Mouse (Mus musculus): ENCODE results near the gene Rpusd3.

The Rpusd3 gene

DNA sequence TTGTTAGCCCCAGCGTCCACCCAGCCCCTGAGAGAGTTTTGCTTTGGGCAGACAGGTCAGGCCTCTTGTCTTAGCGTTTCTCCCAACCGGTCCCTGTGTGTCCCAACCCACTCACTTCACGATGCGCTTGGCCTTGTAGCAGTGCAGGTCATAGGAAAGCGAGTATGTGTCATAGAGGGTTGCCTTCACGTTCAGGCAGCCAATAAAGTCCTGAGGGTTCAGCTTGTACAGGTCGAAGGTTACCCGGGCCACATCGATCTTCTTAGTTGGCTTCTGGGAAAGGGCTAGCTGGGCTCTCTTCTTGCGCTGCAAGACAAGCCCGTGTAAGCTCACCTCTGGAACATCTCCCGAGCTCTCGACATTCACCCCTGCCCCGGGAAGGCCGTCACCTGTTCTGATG, 8.9 kb upstream of the Rpusd3 start:
- DNase-seq, result no peak

GRCm38 (mm10) chr6:113427397-113427796, 8.3 kb upstream of the Rpusd3 start:
- no peak for DNase-seq

DNA sequence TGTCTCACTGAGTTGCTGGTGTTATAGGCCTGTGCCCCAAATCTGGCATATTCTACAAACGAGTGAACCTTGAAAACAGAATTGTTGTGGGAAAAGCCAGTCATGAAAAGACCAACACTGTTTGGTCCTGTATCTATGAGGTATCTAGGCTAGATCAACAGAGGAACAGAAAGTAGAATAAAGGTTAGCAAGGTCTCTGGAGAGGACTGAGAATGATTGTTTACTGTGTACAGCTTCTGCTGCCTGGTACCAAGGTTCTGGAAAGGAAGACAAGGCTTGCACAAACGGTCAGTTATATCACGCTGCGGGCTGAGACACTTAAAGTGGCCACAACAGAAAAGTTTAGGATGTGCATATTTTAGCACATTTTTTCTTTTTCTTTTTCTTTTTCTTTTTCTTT, 7.6 kb upstream of the Rpusd3 start:
- no peak for DNase-seq

GRCm38 (mm10) chr6:113424187-113424586, 5.0 kb upstream of the Rpusd3 start:
- no peak for DNase-seq

GRCm38 (mm10) chr6:113423000-113423399, 3.9 kb upstream of the Rpusd3 start:
- DNase-seq, result no peak

DNA sequence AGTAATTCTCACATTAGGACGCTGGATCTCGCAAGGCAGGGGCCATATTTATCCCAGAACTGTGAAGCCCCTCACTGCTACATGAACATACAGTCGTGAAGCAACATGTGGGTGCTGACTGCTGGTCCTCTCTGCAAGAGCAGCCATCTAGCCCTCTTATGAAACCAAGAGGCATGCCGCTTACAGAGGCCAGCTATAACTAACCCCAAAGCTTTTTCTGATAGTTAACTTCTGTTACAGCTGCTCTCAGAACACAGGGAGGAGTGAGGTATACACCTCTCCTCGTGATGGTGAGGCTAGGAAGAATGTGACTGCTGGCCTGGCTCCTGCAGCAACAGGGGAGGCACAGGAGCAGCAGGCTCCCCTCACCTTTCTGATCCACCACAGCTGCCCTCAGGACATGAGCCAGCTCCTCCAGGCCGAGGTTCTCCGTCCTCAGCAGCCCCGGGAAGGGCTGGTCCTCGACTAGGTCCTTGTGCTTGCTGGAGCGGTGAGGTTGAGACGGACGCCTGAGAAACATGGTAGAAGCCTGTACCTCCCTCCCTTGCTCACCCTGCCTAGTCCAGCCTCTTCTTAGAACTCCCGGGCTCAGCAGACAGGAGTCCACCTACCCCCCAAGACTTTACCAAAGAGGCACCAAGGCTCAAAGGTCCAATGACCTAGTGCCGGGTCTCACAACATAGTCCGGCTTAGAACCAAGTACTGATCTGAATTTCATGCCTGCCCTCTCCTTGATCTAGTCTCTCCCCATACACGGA, 520 bp downstream of the Rpusd3 start:
- DNase-seq, result no peak

DNA sequence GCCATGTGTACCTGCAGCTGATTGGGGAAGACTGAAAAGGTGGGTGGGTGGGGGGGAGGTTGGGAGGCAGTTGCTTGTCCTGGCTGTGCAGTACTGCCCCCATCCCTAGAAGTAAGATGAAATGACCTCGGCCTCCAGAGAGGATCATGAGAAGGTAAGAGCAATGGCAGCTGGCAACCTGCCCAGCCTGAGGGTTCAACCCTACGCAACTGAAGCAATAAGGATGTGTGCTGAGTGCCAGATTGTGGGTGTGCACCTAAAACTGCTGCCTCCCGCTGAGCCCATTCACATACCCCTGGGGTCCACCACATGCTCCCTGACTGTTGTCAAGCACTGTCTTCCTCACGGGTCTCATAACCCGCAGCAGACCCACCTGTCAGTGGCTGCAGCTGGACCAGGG, 2.7 kb downstream of the Rpusd3 start:
- no peak for DNase-seq

GRCm38 (mm10) chr6:113410001-113410400, 9.1 kb downstream of the Rpusd3 start:
- DNase-seq, result no peak

DNA sequence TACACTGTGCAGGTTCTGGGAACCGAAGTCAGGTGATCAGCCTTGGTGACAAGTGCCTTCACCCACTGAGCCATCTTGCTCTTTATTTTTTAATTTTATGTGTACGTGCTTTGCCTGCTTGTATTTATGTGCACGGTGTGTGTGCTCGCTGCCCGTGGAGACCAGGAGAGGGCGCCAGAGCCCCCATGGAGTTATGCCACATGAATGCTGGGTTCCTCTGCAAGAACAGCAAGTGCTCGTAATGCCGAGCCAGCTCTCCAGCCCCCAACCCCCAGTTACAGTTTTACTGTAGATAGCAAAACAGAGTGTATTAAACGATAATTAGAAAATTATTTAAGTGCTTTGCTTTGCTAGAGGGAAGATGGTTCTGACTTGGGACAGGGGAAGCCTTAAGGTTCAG, 12.5 kb downstream of the Rpusd3 start:
- no peak for DNase-seq

DNA sequence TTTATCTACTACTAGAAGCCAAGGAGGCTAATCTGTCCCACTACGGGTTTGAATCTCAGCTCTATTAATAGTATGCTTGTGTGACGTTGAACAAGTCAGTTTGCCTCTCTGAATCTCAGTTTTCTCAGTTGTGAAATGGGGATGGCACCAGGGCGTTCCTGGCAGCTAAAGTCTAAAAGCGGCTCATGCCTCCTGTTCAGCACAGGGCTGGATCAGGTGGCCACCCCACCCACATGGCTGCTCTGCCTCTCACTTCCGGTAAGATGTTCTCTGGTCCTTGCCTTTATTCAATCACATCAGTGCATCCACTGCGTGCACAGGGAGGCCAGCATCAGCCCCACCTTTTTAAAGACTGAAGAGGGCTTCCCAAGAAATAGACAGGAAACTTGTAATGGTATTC, 13.7 kb downstream of the Rpusd3 start:
- DNase-seq, result peak; percentile 74

DNA sequence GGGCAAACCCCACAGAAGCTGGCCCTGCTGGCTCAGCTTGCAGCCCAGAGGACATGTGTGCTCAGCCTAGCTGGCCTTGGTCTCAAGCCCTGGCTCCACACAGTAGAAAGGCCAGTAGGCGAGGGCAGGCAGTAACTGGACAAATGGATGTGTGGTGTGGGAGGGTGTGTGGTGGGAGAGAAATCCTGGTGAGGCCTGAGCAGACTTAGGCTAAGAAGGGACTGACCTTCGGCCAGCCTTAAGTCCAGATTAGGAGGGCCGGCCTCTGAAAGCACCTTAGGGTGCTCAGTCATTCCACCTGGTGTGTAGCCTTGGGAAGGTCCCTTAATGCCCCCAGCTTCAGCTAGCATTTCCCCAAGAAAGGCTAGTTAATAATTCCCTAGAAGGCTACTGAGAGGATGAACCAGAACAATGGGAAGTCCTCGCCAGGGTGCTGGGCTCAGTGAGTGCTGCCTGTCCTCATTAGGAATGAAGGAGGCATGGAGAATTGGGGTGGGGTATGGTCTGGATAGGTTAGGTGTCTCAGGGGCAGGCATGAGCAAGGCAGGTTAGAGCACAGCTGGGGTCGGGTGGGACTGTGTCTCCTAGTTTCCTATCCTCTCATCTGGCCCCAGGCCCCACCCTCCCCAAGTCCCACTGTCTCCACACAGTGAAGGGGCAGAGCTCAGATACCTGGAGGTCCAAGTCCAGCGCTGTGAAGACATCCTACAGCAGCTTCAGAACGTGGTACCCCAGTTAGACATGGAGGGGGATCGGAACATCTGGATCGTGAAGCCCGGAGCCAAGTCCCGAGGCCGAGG, 14.3 kb downstream of the Rpusd3 start:
- no peak for DNase-seq

DNA sequence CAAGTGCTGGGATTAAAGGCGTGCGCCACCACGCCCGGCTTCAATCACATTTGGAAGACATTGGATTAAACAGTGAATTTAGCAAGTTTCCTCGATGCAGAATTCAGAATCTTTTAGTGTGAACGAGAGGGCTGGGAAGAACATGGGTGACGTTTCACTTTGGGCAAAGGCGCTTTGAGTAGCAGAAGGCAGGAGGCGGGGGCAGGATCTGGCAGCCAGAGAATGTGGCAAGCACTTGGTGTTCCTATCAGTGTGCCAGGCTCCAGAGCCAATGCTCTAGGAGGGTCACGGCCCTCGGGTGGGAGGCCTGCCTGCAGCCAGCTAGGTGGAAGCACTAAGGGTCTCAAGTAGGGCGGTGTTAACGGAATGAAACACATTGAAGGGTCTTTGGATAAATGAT, 17.0 kb downstream of the Rpusd3 start:
- DNase-seq, result peak; percentile 76

DNA sequence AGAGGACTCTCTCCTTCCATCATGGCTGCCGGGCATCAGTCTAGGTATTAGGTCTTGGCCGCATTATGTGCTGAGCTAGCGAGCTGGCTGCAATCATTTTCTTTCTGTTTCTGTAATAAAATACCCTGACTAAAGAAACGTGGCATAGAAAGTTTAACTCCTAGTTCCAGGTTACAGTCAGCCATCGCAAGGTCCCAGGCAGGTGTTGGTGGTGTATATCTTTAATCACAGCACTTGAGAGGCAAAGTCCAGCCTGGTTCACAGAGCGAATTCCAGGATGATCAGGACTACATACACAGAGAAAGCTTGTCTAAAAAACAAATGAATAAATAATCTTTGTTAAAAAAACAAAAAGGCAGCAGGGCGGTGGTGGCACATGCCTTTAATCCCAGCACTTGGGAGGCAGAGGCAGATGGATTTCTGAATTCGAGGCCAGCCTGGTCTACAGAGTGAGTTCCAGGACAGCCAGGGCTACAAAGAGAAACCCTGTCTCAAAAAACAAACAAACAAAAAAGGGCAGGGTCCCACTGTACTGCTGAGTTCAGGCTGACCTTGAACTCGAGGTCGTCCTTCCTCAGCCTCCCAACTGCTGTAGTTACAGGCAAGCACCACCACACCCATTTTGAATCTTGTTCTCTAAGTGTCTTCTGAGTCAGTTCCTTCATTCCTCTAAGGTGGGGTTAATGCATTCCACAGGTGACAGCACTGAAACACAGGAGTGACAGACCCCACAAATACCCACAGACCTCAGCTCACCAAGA, 22.7 kb downstream of the Rpusd3 start:
- no peak for DNase-seq

DNA sequence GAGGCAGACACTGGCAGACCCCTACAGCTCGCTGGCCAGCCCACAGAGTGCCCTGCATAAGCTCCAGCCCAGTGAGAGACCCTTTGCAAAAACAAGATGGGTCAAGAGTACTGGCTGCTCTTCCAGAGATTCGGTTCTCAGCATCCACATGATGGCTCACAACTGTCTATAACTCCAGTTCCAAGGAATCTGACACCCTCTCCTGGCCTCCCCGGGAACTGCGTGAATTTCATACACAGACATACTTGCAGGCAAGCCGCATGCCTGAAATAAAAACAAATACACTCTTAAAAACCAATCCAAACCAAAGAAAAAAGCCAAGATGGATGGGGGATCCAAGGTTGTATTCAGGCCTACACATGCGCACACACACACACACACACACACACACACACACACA, 23.6 kb downstream of the Rpusd3 start:
- DNase-seq, result no peak

DNA sequence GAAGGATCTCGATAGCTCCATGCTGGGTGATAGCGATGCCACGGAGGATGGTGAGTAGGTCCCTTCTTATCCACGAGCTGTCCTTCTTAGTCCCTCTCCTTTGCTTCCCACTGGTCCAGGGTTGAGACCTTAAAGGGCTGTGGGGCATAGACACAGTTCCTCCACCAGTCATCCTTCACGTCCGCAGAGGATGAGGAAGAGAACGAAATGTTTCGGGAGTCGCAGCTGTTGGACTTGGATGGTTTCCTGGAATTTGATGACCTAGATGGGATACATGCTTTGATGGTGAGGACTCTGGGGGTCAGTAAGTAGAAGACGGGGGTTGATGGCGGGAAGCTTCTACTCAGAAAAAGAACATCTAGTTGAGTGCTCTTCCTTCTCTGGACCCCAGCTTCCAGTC, 24.3 kb downstream of the Rpusd3 start:
- DNase-seq, result no peak

- DNase-seq, result no peak
Measured at GRCm38 (mm10) chr6:113393951-113394350, 25.2 kb downstream of the Rpusd3 start.

GRCm38 (mm10) chr6:113392387-113393071, 26.6 kb downstream of the Rpusd3 start:
- peak; percentile 48 for DNase-seq

DNA sequence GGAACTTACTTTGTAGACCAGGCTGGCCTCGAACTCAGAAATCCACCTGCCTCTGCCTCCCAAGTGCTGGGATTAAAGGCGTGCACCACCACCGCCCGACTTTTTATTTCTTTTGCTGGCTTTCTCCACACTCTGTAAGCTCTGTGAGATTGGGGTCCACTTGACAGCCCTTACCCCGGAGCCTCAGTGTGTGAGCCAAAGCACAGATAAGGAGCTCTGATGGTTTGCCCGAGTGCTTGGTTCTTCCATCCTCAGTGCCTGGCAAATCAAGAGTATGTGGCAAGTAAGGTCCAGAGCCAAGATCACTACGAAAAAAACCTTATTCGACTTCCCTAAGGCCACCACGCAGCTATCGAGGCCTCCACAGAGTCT, 27.1 kb downstream of the Rpusd3 start:
- no peak for DNase-seq

GRCm38 (mm10) chr6:113390715-113391114, 28.4 kb downstream of the Rpusd3 start:
- DNase-seq, result no peak

DNA sequence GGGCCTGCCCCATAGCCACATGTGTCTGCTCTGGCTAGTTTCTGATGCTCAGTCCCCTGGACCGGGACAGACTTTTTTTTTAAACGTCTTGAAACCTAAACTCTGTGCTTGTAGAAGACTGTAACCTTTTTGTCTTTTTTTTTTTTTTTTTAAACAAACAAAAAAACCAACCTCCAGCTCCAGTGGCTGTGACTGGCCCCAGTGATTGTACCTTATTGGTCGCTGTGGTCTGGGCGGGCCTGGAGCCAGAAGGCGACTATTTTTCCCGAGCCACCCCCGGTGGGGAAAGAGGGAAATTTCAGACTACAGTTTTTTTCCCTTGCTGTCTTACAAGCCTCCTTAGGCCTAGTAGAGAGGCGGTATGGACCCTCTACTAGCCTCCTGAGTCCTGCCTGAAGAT, 30.2 kb downstream of the Rpusd3 start, which contains the start of gene Ttll3:
Ttll3 (plus strand) TSS at position 301 of the 400 bp plus-strand sequence.
- DNase-seq, result no peak

DNA sequence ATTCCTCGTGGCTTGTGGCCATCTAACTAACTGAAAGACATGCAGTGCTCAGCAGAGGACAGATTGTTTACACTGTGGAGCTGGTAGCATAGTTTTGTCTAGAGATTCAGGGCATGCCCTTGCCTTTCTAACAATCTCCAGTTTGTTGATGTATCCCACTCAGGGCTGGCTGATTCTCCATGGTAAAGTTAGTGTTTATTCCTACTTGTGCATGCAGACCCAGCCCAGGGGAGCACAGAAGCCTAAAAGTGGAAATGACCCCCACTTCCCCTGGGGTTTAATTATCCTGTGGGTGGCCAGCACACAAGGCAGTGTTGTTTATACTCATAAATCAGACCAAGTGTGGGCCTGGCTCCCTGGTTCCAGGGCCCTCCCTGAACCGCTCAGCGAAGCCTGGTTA, 33.1 kb downstream of the Rpusd3 start:
- DNase-seq, result no peak

DNA sequence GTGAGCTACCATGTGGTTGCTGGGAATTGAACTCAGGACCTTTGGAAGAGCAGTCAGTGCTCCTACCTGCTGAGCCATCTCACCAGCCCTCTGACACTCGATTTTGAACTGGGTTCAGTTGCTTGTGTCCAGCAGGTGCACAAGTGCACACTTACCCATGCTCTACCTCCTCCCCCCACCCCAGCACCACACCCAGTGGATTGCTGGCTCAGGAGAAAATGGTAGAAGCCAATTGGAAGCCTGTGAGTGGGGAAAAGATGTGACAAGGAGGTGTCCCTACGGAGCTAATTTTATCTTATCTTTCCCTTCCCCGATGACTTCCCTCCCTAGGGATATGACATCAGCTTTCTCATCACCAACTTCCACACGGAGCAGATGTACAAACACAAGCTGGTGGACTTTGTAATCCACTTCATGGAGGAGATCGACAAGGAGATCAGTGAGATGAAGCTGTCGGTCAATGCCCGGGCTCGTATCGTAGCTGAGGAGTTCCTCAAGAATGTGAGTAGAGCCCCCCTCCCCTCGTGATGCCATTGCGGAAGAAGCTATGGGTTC, 33.9 kb downstream of the Rpusd3 start:
- no peak for DNase-seq
